Mouse (Mus musculus) T-cell, adult 2 months (primary cell): ENCODE results near the gene Sept8.

Source experiments
- DNase-seq: peaks from one replicate; pipeline ENCODE4 v3.0.0; 2022; ENCODE audit warnings: low spot score

Sept8 gene

DNA sequence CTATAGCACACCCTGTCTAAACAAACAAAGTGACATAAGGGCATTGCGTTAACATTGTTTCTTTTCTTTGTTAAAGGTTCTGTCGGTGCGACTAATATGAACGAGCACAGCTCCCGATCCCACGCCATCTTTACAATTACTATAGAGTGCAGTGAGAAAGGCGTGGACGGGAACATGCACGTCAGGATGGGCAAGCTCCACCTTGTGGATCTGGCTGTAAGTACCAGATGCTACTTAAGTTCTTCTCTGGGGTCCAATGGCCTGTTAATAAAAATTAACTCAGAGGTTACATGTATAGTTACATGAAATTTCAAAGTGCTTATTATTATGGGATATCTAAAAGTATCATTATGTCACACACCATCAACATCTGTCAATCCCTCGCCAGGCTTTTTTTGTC, 64.1 kb downstream of the Sept8 start:
- DNase-seq = no peak

GRCm38 (mm10) chr11:53584849-53585248, 65.8 kb downstream of the Sept8 start:
- DNase-seq = peak; percentile 7

- no peak for DNase-seq
Observed at GRCm38 (mm10) chr11:53585510-53585909, 66.5 kb downstream of the Sept8 start.

DNA sequence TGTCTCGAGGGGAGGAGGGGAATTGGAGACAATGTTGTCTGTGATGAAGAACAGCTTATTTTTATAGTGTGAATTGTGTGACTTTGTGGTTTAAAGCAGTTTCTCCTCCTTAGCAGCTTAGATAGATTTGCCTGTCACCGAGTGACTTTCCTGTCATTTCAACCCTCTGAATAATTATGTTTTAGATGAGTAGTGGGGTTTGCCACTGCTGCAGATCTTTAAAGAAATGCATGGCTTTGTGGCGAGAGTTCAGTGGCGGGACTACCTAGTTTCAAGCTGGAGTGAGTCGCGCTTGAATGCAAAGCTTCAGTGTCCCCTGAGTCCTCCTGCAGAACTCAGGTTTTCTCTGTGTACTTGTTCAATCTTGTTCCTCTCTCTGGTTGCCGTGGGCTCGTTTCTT, 69.2 kb downstream of the Sept8 start:
- no peak for DNase-seq

DNA sequence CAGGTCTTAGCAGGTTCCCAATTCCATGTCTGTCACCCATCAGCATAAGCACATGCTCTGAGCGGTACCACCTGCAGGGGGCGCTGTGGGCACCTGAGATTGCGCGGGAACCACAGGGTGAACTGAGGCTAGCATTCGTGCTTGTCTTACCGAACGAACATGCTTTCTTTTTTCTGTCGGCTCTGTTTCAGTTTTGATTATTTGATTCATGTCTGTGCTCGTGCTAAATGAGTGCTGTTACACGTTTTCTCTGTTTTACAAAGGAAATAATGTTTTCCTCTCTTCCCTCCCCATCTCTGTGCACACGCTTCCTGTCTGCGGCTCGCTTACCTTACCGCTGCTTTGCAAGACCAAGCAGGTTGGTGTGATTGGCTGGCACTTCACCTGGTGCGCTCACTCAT, 71.3 kb downstream of the Sept8 start:
- peak; percentile 69 for DNase-seq

GRCm38 (mm10) chr11:53591116-53591515, 72.1 kb downstream of the Sept8 start:
- no peak for DNase-seq
